In genomic region chr2:166153399-166153793, GRCm38 (mm10) we compare ENCODE assay signal across 8 mouse cellular contexts. TPM values are rescaled to one million over a fixed set of nuclear protein-coding genes. Genes with fewer than 3 reads are reported as not detected.
DNase-seq lines count a peak whose midpoint lies in the region; ATAC-seq and TF ChIP-seq lines count a peak whose summit lies in the region.

No protein-coding gene starts in this region.

- no peak for ATAC-seq in liver, embryonic 11.5 days (replicated peaks; ENCODE audit: low FRiP score)
- no peak for ATAC-seq in megakaryocyte-erythroid progenitor cell, adult 5-6 weeks (replicated peaks; ENCODE audit: low FRiP score, low TSS enrichment, poor library complexity, severe bottlenecking)

- DNase-seq in heart, adult 2 months = no peak
- no peak for DNase-seq in heart, postnatal 4 days
- DNase-seq in urinary bladder, postnatal 14 days (ENCODE audit: low spot score) = peak; percentile 22
- no peak for DNase-seq in urinary bladder, postnatal 25 days (ENCODE audit: low spot score)
- DNase-seq in liver, embryonic 11.5 days (ENCODE audit: low spot score) = no peak
- no peak for DNase-seq in cerebellum, adult 2 months
- DNase-seq in Muller cell, postnatal 12 days (ENCODE audit: inconsistent ontology term) = no peak

- H3K9ac ChIP-seq in heart, adult 2 months (ENCODE audit: low read depth, low read length) = no peak overlapping the region
- no peak overlapping the region; the same call in 1 of the 2 replicates for H3K9ac ChIP-seq in liver, embryonic 11.5 days (ENCODE audit: low read depth, low read length)

- no peak for TF ChIP-seq CTCF in heart, adult 2 months (IDR thresholded peaks at IDR 0.05)
- TF ChIP-seq CTCF in cerebellum, adult 2 months (IDR thresholded peaks at IDR 0.05; ENCODE audit: borderline replicate concordance, insufficient read depth, low read depth, low read length) = no peak

- H3K27me3 ChIP-seq in heart, adult 2 months (ENCODE audit: control insufficient read depth, insufficient read depth, low read length) = no peaks in the 10 kb centered on the region
- H3K27me3 ChIP-seq in liver, embryonic 11.5 days (replicated peaks; ENCODE audit: control insufficient read depth, insufficient read depth, low read length) = peaks cover 50% of the 10 kb centered on the region
- peaks cover 5% of the 10 kb centered on the region; the same call in 1 of the 2 replicates for H3K27me3 ChIP-seq in cerebellum, adult 2 months (ENCODE audit: control insufficient read depth, insufficient read depth, low read length)

- peaks cover 7% of the 10 kb centered on the region for H3K4me1 ChIP-seq in heart, adult 2 months (ENCODE audit: control insufficient read depth, insufficient read depth, low read length)
- H3K4me1 ChIP-seq in liver, embryonic 11.5 days (replicated peaks; ENCODE audit: control insufficient read depth, insufficient read depth, low read length) = peaks cover 3% of the 10 kb centered on the region; the same call in 1 of the 2 replicates
- H3K4me1 ChIP-seq in cerebellum, adult 2 months (ENCODE audit: control insufficient read depth, insufficient read depth, low read length) = peaks cover 6% of the 10 kb centered on the region; the same call in 1 of the 2 replicates

- no peaks in the 10 kb centered on the region for H3K9me3 ChIP-seq in liver, embryonic 11.5 days (ENCODE audit: control insufficient read depth, low read length)

- no peaks in the 10 kb centered on the region for H3K79me2 ChIP-seq in heart, adult 2 months (replicated peaks; ENCODE audit: control insufficient read depth, insufficient read depth, low read length)

- no peaks in the 10 kb centered on the region for H3K36me3 ChIP-seq in heart, adult 2 months (ENCODE audit: control insufficient read depth, insufficient read depth, low read length)
- no peaks in the 10 kb centered on the region for H3K36me3 ChIP-seq in liver, embryonic 11.5 days (ENCODE audit: control insufficient read depth, insufficient read depth, low read length)

- H3K27ac ChIP-seq in heart, adult 2 months = peak overlapping the region; percentile 5
- no peak overlapping the region for H3K27ac ChIP-seq in liver, embryonic 11.5 days (ENCODE audit: low read depth, low read length)
- no peak overlapping the region for H3K27ac ChIP-seq in cerebellum, adult 2 months (ENCODE audit: insufficient read depth, low read length)

- TF ChIP-seq EP300 in heart, adult 2 months (IDR thresholded peaks at IDR 0.05; ENCODE audit: insufficient read depth, low read depth, low read length) = no peak

- WGBS in heart, adult 2 months = 45% methylated on average over 3 of the region's 3 CpGs
- WGBS in liver, embryonic 11.5 days = 29% methylated on average over 3 of the region's 3 CpGs
- WGBS in cerebellum, adult 2 months = 40% methylated on average over 3 of the region's 3 CpGs

- no peak for TF ChIP-seq POLR2A in heart, adult 2 months (IDR thresholded peaks at IDR 0.05; ENCODE audit: insufficient read depth, low read depth, low read length)
- no peak for TF ChIP-seq POLR2A in cerebellum, adult 2 months (IDR thresholded peaks at IDR 0.05; ENCODE audit: borderline replicate concordance, insufficient read depth, low read length)

- H3K4me2 ChIP-seq in liver, embryonic 11.5 days = peak overlapping the region; percentile 73

- intact Hi-C loops in heart, adult 2 months (cut with DNase I) = no loop called here

- H3K4me3 ChIP-seq in heart, adult 2 months = peak overlapping the region; percentile 62; the same call in 1 of the 2 replicates
- peak overlapping the region; percentile 58; the same call in 1 of the 2 replicates for H3K4me3 ChIP-seq in liver, embryonic 11.5 days (ENCODE audit: low read depth, low read length)
- no peak overlapping the region for H3K4me3 ChIP-seq in cerebellum, adult 2 months (replicated peaks; ENCODE audit: insufficient read depth, low read depth, low read length)

RNA-seq across cellular contexts. Expression of gene Sulf2, which starts 2.1 kb away (rescaled TPM):
- total RNA-seq in heart, adult 2 months (2021) = 10 to 100 TPM; 38.5 to 43.9 TPM
- polyA plus RNA-seq in heart, adult 2 months (2012; rRNA removed) = 51.0 and 75.1 TPM in 2 replicates
- 100 to 1,000 TPM; 124 to 129 TPM for total RNA-seq in heart, postnatal 4 days (2021)
- 30.3 and 32.4 TPM in 2 replicates for polyA plus RNA-seq in liver, embryonic 11.5 days (2014; fragmentation: Nextera tagmentation; extraction: Ambion mirVana)
- 39.2 and 40.0 TPM in 2 replicates for polyA plus RNA-seq in cerebellum, adult 2 months (2012; rRNA removed)
- 0.25 TPM in 1 of 2 replicates, not detected in the other for total RNA-seq in megakaryocyte-erythroid progenitor cell, adult 5-6 weeks (2014; fragmentation: Nextera tagmentation)
- 0.42 and 2.3 TPM in 2 replicates for total RNA-seq in megakaryocyte-erythroid progenitor cell, adult 5-6 weeks (2017)

Comparison
In these comparisons a context has a peak if more than half of its experiments do, and no peak if none do; other contexts are left out.
1. RNA of gene Sulf2, which starts 2.1 kb away (total RNA-seq): 124 to 129 TPM in heart, postnatal 4 days and 38.5 to 43.9 TPM in heart, adult 2 months; 0.25 to 2.3 TPM in megakaryocyte-erythroid progenitor cell, adult 5-6 weeks; every median in the first group is over 10 times any median in the second.